Mouse (Mus musculus) brown adipose tissue, adult 24 weeks (tissue): ENCODE data around the gene Trim60. TPM values are rescaled to one million over a fixed set of nuclear protein-coding genes. Genes with fewer than 3 reads are reported as not detected.
"Not testable (repeated sequence)": the region's sequence is repeated elsewhere in the genome, so short reads cannot be mapped to it uniquely, and the experiment has no call there.

Experiments
- H3K27ac ChIP-seq: fragments of 200-500 bp; replicated peaks from 2 replicates; pipeline ENCODE4 v1.5.1; 2012; ENCODE audit warnings: low read depth, mild to moderate bottlenecking, low read length
- H3K4me1 ChIP-seq: fragments of 200-500 bp; 2 replicates; pipeline ENCODE4 v1.6.1; 2012; ENCODE audit warnings: low read length, mixed read lengths; ENCODE audit not compliant: control insufficient read depth, insufficient read depth, insufficient read length
- H3K4me3 ChIP-seq: fragments of 200-500 bp; 2 replicates; pipeline ENCODE4 v1.5.1; 2012; ENCODE audit warnings: low read depth, mild to moderate bottlenecking, low read length, moderate library complexity; ENCODE audit not compliant: insufficient read depth
- polyA plus RNA-seq: library from polyadenylated mRNA; stranded (reverse); fragments of >200 nt; gene quantifications from 2 replicates; pipeline ENCODE4 v1.2.4, GENCODE M21; 2012; ENCODE audit not compliant: missing spikeins, insufficient read depth, insufficient read length

The Trim60 gene
- polyA plus RNA-seq, 1 experiment, result not detected

DNA sequence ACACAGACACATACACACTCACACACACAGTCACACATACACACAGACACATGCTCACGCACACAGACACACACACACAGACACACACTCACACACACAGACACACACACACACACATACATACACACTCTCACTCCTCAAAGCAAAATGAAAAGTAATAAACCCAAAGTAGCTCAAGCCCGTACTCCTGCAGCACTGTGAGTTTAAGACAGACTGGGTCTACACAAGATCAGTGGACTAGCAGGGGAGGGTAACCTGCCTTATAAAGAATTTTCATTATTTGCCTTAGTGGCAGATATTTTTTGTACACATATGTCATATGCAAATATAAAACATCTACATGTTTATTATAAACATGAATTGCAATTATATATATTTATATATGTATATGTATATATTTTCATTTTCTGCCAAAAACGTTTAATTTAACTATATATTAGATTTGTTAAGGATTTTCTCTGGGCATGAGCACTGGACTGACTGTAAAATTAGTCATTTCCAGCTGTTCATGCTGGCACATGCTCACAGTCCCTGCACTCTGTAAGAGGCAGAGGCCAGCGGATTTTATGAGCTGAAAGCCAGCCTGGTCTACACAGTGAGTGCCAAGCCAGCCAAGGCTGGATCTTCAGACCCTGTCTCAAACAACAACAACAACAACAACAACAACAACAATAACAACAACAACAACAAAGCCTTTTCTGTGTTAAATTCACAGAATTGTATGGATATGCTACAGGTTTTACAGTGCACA lies 12.5 kb upstream of the Trim60 start:
- Histone ChIP-seq H3K4me3 (no peak overlapping the region), H3K27ac (no peak overlapping the region), H3K4me1 (no peaks in the 10 kb centered on the region)

DNA sequence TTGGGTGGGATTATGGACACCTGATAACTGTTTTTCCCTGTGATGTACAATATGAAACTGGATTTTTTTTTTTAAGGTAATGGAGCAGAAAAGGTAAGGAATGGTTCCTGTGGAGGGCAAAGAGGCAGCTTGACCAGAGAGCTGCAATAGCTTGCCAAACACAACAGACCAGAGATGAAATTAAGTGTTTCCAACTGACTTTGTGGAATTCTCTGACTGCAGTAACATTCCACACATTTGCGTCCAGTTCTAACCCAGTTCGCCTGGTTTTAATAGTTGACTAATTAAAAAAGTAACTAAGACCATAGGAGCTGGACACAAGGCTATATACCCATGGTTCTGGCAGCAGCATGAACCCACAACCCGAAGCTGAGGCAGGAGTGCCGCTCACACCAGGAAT lies 11.4 kb upstream of the Trim60 start:
- H3K27ac ChIP-seq, result no peak overlapping the region
- H3K4me3 ChIP-seq, result no peak overlapping the region

DNA sequence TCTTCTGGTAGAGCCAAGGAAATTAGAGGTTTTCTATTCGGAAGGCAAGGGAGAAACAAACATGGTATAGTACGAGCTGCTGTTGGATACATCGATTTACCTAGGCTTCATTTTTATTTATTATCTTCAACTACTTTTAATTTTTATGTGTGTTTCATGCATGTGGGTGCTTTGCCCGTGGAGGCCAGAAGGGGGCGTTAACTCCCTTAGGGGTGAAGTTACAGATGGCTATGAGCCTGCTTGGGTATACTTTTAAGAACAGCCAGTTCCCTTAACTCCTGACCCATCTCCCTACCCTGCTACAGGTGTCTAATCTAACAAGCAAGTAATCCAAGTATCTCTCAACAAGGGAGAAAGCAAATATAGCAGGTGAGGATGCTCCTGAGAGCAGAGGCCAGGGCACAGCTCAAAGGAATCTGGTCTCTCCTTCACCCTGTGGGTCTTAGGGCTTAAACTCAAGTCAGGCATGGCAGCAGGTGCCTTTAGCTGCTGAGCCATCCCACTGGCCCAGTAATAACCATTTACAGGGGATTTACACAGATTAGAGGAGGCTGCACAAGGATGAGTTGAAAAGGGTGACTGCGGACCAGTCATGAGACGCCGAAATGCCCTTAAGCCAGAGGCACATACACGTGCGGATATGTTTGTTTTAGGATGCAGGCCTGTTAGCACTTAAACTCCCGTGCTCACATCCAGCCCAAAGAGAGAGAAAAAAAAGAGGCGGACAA lies 10.7 kb upstream of the Trim60 start:
- Histone ChIP-seq H3K4me3 (no peak overlapping the region), H3K27ac (no peak overlapping the region), H3K4me1 (no peaks in the 10 kb centered on the region)

More for the DNA sequence above, 11.4 kb upstream of the Trim60 start:
- H3K4me1 ChIP-seq, result no peaks in the 10 kb centered on the region

DNA sequence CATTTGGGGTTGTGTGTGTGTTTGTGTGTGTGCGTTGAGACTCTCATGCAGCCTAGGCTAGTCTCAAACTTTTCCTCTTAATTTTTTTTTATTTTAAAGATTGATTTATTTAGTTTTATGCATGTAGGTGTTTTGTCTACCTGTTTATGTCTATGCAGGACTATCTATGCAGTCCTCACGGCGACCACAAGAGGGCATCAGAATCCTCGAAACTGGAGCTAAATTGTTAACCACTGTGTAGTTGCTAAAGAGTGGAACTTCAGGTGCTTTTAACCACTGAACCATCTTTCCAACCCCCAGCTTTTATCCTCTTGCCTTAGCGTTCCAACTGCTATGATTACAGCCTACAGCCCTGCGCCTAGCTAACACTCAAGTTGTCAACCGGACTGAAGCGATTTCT lies 4.1 kb upstream of the Trim60 start:
- H3K4me3 ChIP-seq, result no peak overlapping the region
- no peaks in the 10 kb centered on the region for H3K4me1 ChIP-seq
- no peak overlapping the region for H3K27ac ChIP-seq

DNA sequence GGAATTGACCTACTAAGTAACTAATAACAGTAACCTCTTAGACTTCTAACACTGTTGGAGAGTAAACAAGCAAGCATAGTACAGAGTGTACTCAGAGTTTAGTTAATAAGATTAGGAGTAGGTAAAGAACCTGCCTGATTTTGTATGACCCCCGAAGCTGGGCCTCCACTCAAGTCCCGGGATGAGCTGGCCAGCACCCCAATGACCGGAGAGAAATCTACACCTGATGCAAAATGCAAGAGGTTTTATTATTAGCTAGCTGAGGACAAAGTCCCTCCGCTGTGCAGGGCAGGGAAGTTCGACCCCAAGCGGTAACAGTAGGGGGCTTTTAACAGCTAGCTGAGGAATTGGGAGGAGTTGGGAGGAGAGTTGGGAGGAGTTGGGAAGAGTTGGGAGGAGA lies 10.8 kb downstream of the Trim60 start:
- not testable (repeated sequence) for H3K4me3 ChIP-seq, H3K4me1 ChIP-seq, H3K27ac ChIP-seq

DNA sequence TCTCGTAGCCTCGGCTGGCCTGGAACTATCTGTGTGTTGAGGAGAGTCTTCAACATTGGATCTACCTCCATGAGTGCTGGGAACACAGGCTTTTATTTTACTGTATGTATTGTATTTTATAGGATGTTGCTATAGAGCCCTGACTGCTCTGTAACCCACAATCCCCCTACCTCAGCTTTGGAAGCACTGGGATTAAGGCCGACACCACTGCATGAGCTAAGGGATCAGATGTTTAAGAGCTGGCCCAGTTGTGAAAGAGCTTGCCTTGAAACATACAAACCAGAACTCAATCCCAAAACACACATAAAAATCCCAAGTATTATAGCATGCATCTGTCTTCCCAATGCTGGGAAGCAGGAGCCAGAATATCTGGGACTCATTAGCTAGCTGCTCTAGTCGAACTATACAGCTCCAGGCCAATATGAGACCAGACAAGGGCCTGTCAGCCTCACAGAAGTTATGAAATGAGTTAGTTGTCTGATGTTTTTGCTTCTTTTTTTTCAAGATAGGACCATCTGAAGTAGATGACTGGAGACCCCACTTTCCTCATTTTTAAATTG lies 19.5 kb downstream of the Trim60 start:
- Histone ChIP-seq H3K27ac (no peak overlapping the region), H3K4me3 (no peak overlapping the region), H3K4me1 (no peaks in the 10 kb centered on the region)

DNA sequence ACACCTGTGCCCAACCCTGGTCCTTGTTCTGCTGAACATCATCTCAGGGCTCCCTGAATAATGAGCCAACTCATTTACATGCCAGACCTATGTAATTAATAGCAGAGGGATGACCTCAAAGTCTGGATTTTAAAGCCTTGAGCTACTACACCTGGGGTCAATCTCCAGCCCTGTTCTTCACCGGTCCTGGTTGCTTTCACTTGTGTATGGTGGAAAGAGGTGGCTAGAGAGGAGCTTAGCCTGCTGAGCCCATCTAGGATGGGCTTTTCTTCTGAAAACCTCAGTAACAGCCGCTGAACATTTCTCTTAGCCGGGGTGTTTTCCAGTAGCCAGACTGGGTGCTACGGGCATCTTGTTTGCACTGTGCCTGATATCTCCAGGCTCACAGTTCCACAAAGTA lies 30.7 kb downstream of the Trim60 start, which contains the start of gene Trim75:
TSS of gene Trim75 (minus strand) at position 101 of the 400 bp plus-strand sequence.
- Histone ChIP-seq H3K27ac (no peak within 1 kb of the TSS), H3K4me3 (no peak within 1 kb of the TSS), H3K4me1 (no peaks in the 10 kb centered on the region)

DNA sequence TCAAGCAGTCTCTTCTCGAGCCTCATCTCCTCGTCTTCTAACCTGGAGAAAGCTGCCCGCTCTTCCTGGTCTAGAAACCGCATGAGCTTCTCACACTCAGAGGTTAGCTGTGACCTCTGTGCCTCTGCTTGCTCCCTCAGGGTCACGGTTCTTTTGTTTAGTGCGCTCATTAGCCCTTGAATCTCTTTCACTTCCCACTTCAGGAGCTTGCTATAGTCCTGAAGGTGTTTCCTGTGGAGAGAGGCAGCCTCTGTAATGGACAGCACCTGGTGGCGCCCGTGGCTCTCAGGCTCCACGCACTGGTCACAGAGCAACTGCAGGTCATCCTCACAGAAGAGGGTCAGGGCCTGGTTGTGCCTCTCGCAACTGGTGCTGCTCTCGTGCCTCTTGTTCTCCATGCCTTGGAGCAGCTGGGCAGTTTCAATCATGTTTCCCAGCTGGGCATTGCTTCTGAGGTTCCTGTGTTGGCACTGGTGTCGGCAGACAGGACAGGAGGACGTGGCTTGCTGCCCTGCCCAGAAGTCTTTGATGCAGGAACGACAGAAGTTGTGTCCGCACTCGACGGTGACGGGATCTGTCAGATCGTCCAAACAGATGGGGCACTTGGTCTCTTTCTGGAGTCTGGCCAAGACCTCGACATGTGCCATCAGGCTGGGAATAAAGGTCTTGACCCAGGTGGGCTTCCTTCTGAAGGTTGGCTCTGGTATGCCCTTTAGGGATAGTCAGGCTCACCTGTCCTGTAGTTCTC lies 35.1 kb downstream of the Trim60 start:
- Histone ChIP-seq H3K27ac (no peak overlapping the region), H3K4me3 (no peak overlapping the region), H3K4me1 (no peaks in the 10 kb centered on the region)

DNA sequence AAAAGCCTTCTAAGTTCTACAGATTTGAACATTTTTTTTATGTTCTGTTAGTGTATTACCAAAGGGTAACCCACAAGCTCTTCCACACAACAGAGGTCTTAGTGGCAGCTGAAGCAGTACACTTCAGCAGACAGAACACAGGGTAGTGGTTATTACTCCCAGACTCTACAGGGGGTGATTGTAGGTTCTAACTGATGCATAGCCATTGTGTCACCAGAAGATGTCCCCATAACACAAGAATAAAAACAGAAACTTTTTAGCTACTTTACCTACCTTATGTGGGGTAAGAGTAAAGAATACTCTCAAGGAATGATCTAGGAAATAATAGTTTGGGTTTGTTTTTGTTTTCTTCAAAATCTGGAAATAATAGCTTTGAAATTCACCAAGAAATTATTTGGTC lies 55.5 kb downstream of the Trim60 start:
- no peak overlapping the region for H3K4me3 ChIP-seq
- no peaks in the 10 kb centered on the region for H3K4me1 ChIP-seq

DNA sequence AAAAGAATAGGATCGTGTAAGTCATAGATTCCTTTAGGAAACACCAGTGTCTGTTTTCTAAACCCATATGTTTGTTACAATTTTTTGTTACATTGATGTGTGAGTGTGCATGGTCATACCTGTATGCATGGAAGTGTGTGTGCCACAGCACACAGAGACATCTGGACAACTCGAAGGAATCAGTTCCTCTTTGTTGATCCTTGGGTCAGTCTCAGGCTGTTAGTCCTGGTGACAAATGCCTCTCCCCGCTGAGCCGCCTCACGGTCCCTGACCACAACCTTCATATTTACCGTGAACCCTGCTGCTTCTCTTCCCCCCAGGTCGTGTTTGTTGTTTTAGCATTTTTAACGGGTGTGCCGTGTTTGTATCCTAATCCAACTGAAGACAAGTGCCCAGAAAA lies 59.4 kb downstream of the Trim60 start:
- Histone ChIP-seq H3K27ac (no peak overlapping the region), H3K4me3 (no peak overlapping the region), H3K4me1 (no peaks in the 10 kb centered on the region)

More for the DNA sequence above, 55.5 kb downstream of the Trim60 start:
- no peak overlapping the region for H3K27ac ChIP-seq

DNA sequence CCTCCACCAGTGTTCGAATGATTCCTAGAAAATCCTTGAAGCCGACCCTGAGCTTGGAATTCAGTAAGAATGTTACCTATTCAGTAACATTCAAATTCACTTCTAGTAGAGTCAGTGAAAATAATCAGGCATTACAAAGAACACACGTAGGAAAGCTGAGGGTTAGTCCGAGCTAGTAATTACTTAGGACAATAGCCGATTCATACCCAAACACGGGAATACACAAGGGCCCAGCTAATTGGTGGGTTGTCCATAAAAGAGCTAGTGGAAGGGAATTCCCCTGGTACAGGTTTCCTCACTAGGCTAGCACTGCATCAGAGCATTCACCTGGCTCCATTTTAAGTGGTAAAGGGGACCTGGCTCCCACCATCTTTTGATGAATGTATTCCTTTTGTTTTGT lies 66.3 kb downstream of the Trim60 start:
- H3K4me1 ChIP-seq, result no peaks in the 10 kb centered on the region
- no peak overlapping the region for H3K4me3 ChIP-seq
- no peak overlapping the region for H3K27ac ChIP-seq

Other genes starting within 250 kb of the Trim60 start
- 21.9 and 30.3 TPM in 2 replicates for gene Klhl2, start 168.6 kb downstream of the Trim60 start, polyA plus RNA-seq
- 29.4 and 47.0 TPM in 2 replicates for gene Tmem192, start 71.4 kb downstream of the Trim60 start, polyA plus RNA-seq
- gene Trim75, start 30.8 kb downstream of the Trim60 start, polyA plus RNA-seq, result not detected in 2 replicates
- gene Trim61, start 61 bp downstream of the Trim60 start, polyA plus RNA-seq, result not detected in 2 replicates
- not detected in 2 replicates for gene Apela, start 18.8 kb upstream of the Trim60 start, polyA plus RNA-seq
- gene Gm10663, start 56.4 kb upstream of the Trim60 start, polyA plus RNA-seq, result not detected in 2 replicates
- not detected in 2 replicates for gene BC030870, start 111.0 kb upstream of the Trim60 start, polyA plus RNA-seq